Mouse (Mus musculus) heart, adult 11 months (tissue): ENCODE measurements around the gene Gm21977.
"Not testable (repeated sequence)": the region's sequence is repeated elsewhere in the genome, so short reads cannot be mapped to it uniquely, and the experiment has no call there.

Source experiments
- DNase-seq: peaks from one replicate; pipeline ENCODE4 v3.0.0; 2022

The Gm21977 gene

DNA sequence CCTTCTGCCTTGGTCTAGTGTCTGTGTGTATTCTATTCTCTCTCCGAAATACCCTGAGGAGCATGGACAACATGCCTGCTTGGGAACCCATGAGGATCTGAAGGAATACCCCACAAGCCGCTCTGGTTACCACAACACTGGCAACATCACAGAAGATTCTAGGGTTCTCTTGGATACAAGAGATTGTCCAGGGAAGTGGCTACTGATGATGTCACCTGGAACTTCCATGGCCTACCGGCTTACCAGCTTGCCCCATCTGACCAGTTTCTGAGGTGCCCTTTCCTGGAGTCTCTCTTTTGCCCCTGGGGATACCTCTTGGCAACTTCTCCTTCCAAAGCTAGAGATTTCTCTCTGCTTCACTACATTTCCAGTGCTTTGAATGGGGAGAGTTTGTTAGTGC is at the start of gene Gm21977:
Gene Gm21977, minus strand, starts transcription at position 101 of the 400 bp plus-strand sequence.
- not testable (repeated sequence) for DNase-seq
